Mouse (Mus musculus) neural tube, embryonic 15.5 days (tissue): ENCODE data around the gene Fcer2a. TPM values are rescaled to one million over a fixed set of nuclear protein-coding genes. Genes with fewer than 3 reads are reported as not detected.

Experiments
- ATAC-seq: fragments of 200-750 bp; cut with Nextera tagmentation; 2 replicates; pipeline ENCODE4 v1.8.0; 2017; ENCODE audit warnings: mild to moderate bottlenecking, moderate TSS enrichment, moderate library complexity; ENCODE audit not compliant: low FRiP score
- H3K27ac ChIP-seq: fragments of 300-500 bp; sonication (generic); replicated peaks from 2 replicates; pipeline ENCODE4 v1.5.1; 2015; ENCODE audit warnings: mild to moderate bottlenecking, inconsistent platforms
- H3K27me3 ChIP-seq: fragments of 300-500 bp; sonication (generic); replicated peaks from 2 replicates; pipeline ENCODE4 v1.6.1; 2015; ENCODE audit warnings: inconsistent platforms
- H3K36me3 ChIP-seq: fragments of 300-500 bp; sonication (generic); 2 replicates; pipeline ENCODE4 v1.6.1; 2015; ENCODE audit warnings: inconsistent platforms
- H3K4me1 ChIP-seq: fragments of 300-500 bp; sonication (generic); 2 replicates; pipeline ENCODE4 v1.6.1; 2015; ENCODE audit warnings: inconsistent platforms
- H3K4me2 ChIP-seq: fragments of 300-500 bp; sonication (generic); 2 replicates; pipeline ENCODE4 v1.6.1; 2015; ENCODE audit warnings: inconsistent platforms, mild to moderate bottlenecking, moderate library complexity
- H3K4me3 ChIP-seq: fragments of 300-500 bp; sonication (generic); replicated peaks from 2 replicates; pipeline ENCODE4 v1.5.1; 2015; ENCODE audit warnings: mild to moderate bottlenecking, inconsistent platforms
- H3K9ac ChIP-seq: fragments of 300-500 bp; sonication (generic); replicated peaks from 2 replicates; pipeline ENCODE4 v1.6.1; 2015; ENCODE audit warnings: mild to moderate bottlenecking, inconsistent platforms
- H3K9me3 ChIP-seq: fragments of 300-500 bp; sonication (generic); replicated peaks from 2 replicates; pipeline ENCODE4 v1.6.1; 2016; ENCODE audit warnings: inconsistent platforms
- WGBS: fragments of 180-500 bp; shearing (Covaris S2); methylation state at CpG from one replicate; pipeline ENCODE4 v1.1.7; 2015; ENCODE audit warnings: mixed read lengths; 5-methylcytosine and 5-hydroxymethylcytosine counted together
- polyA plus RNA-seq: library from polyadenylated mRNA; unstranded; fragments of >200 nt; fragmentation: Nextera tagmentation; extraction: Ambion mirVana; gene quantifications from 2 replicates; pipeline ENCODE4 v1.2.1, GENCODE M21; 2015

The Fcer2a gene
- polyA plus RNA-seq, 1 experiment from 2014 or later: 0.35 TPM

GRCm38 (mm10) chr8:3701491-3701890 lies 7.5 kb upstream of the Fcer2a start:
- Histone ChIP-seq H3K4me3 (no peak overlapping the region), H3K9ac (no peak overlapping the region), H3K36me3 (no peaks in the 10 kb centered on the region), H3K4me2 (no peak overlapping the region), H3K27me3 (no peaks in the 10 kb centered on the region), H3K27ac (no peak overlapping the region), H3K9me3 (no peaks in the 10 kb centered on the region), H3K4me1 (no peaks in the 10 kb centered on the region)
- 92% methylated on average over 1 of the region's 1 CpGs for WGBS
- no peak for ATAC-seq

- Histone ChIP-seq H3K36me3 (no peaks in the 10 kb centered on the region), H3K9ac (no peak overlapping the region), H3K27ac (no peak overlapping the region), H3K27me3 (no peaks in the 10 kb centered on the region), H3K4me3 (no peak overlapping the region), H3K4me2 (no peak overlapping the region), H3K4me1 (no peaks in the 10 kb centered on the region), H3K9me3 (no peaks in the 10 kb centered on the region)
- ATAC-seq: no peak
- 88% methylated on average over 3 of the region's 3 CpGs for WGBS
Observed at GRCm38 (mm10) chr8:3690774-3691173, 3.2 kb downstream of the Fcer2a start.

DNA sequence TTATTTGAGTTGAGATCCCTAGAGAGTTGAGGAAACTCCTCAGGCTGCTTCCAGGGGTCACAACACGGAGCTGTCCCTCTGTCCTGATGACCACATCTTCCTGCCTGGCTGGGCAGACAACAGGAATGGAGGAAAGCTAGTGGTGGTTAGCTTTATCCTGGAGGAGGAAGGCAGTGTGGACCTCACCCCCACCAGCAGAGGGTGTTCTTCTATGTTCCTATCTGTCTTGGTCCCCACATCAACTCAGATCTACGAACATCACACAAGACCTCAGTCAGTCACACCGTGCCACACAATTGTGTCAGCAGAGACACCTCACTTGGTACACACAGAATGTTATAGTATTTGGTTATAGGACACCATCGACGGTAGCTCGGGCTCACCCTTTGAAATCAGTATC lies 6.4 kb downstream of the Fcer2a start:
- 76% methylated on average over 6 of the region's 6 CpGs for WGBS
- H3K4me1 ChIP-seq: no peaks in the 10 kb centered on the region
- H3K4me3 ChIP-seq: no peak overlapping the region
- H3K27ac ChIP-seq: no peak overlapping the region
- no peak overlapping the region for H3K4me2 ChIP-seq
- ATAC-seq: no peak
- no peaks in the 10 kb centered on the region for H3K36me3 ChIP-seq
- H3K27me3 ChIP-seq: no peaks in the 10 kb centered on the region
- no peak overlapping the region for H3K9ac ChIP-seq
- H3K9me3 ChIP-seq: no peaks in the 10 kb centered on the region

DNA sequence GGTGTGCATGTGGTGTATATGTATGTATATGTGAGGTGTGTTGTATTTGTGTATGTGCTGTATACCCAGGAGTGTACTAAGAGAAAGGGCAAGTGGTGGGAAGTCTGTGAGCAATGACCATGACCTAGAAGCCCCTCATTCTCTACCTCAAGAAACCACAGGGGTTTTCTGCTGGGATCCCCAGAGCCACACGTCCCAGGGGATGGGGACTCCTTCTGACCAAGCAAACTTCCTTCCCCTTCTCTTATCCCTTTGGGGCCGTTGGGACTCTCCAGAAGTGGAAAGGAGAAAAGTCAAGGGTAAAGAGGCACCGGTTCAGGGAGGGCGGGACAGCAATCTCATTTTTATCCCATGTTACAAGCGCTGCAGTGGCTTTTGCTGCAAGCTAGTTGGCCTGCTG lies 8.6 kb downstream of the Fcer2a start:
- Histone ChIP-seq H3K27me3 (no peaks in the 10 kb centered on the region), H3K9ac (no peak overlapping the region), H3K9me3 (no peaks in the 10 kb centered on the region), H3K4me1 (peaks cover 3% of the 10 kb centered on the region), H3K36me3 (peaks cover 18% of the 10 kb centered on the region), H3K4me3 (no peak overlapping the region), H3K27ac (no peak overlapping the region), H3K4me2 (no peak overlapping the region)
- 65% methylated on average over 5 of the region's 5 CpGs for WGBS
- no peak for ATAC-seq

GRCm38 (mm10) chr8:3684530-3684929 lies 9.4 kb downstream of the Fcer2a start:
- Histone ChIP-seq H3K4me1 (peaks cover 11% of the 10 kb centered on the region), H3K4me2 (no peak overlapping the region), H3K36me3 (peaks cover 27% of the 10 kb centered on the region), H3K27ac (no peak overlapping the region), H3K27me3 (no peaks in the 10 kb centered on the region), H3K9me3 (no peaks in the 10 kb centered on the region), H3K9ac (no peak overlapping the region), H3K4me3 (no peak overlapping the region)
- ATAC-seq: peak; percentile 22; the same call in 1 of the 2 replicates

GRCm38 (mm10) chr8:3683408-3684176 lies 10.4 kb downstream of the Fcer2a start:
- no peak for ATAC-seq
- H3K4me1 ChIP-seq: peaks cover 12% of the 10 kb centered on the region

GRCm38 (mm10) chr8:3682435-3682834 lies 11.5 kb downstream of the Fcer2a start:
- peaks cover 37% of the 10 kb centered on the region for H3K36me3 ChIP-seq
- 89% methylated on average over 5 of the region's 5 CpGs for WGBS
- peaks cover 23% of the 10 kb centered on the region for H3K4me1 ChIP-seq
- H3K9ac ChIP-seq: no peak overlapping the region
- H3K9me3 ChIP-seq: no peaks in the 10 kb centered on the region
- H3K27ac ChIP-seq: no peak overlapping the region
- ATAC-seq: no peak
- no peak overlapping the region for H3K4me2 ChIP-seq
- H3K27me3 ChIP-seq: no peaks in the 10 kb centered on the region
- no peak overlapping the region for H3K4me3 ChIP-seq

More at GRCm38 (mm10) chr8:3683408-3684176, 10.4 kb downstream of the Fcer2a start:
- Histone ChIP-seq H3K9ac (no peak overlapping the region), H3K4me3 (no peak overlapping the region), H3K27ac (no peak overlapping the region), H3K27me3 (no peaks in the 10 kb centered on the region), H3K36me3 (peaks cover 36% of the 10 kb centered on the region), H3K9me3 (no peaks in the 10 kb centered on the region), H3K4me2 (no peak overlapping the region)
- whole genome bisulfite sequencing: 78% methylated on average over 6 of the region's 6 CpGs

- Histone ChIP-seq H3K4me1 (peaks cover 32% of the 10 kb centered on the region), H3K36me3 (peaks cover 37% of the 10 kb centered on the region), H3K27ac (no peak overlapping the region), H3K4me3 (no peak overlapping the region), H3K4me2 (no peak overlapping the region), H3K9me3 (no peaks in the 10 kb centered on the region), H3K9ac (no peak overlapping the region), H3K27me3 (no peaks in the 10 kb centered on the region)
- ATAC-seq: no peak
- 92% methylated on average over 5 of the region's 5 CpGs for WGBS
Observed at GRCm38 (mm10) chr8:3679656-3680055, 14.3 kb downstream of the Fcer2a start.

DNA sequence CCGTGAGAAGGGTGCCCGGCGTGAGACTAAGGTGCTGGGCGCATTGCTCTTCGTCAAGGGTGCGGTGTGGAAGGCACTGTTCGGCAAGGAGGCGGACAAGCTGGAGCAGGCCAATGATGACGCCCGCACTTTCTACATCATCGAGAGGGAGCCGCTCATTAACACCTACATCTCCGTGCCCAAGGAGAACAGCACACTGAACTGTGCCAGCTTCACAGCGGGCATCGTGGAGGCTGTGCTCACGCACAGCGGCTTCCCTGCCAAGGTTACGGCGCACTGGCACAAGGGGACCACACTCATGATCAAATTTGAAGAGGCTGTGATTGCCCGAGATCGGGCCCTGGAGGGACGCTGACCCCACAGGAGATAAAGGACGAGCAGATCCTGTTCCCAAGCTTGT lies 14.7 kb downstream of the Fcer2a start:
- Histone ChIP-seq H3K4me2 (no peak overlapping the region), H3K27me3 (no peaks in the 10 kb centered on the region), H3K4me3 (no peak overlapping the region), H3K27ac (no peak overlapping the region), H3K9ac (no peak overlapping the region), H3K4me1 (peaks cover 32% of the 10 kb centered on the region), H3K9me3 (no peaks in the 10 kb centered on the region), H3K36me3 (peaks cover 37% of the 10 kb centered on the region)
- 95% methylated on average over 23 of the region's 23 CpGs for WGBS
- ATAC-seq: no peak

- H3K9me3 ChIP-seq: no peaks in the 10 kb centered on the region
- H3K36me3 ChIP-seq: peaks cover 37% of the 10 kb centered on the region
- no peak overlapping the region for H3K9ac ChIP-seq
- WGBS: 96% methylated on average over 23 of the region's 23 CpGs
- H3K27me3 ChIP-seq: no peaks in the 10 kb centered on the region
- H3K4me1 ChIP-seq: peaks cover 32% of the 10 kb centered on the region
- no peak overlapping the region for H3K27ac ChIP-seq
- no peak overlapping the region for H3K4me2 ChIP-seq
- no peak overlapping the region for H3K4me3 ChIP-seq
- no peak for ATAC-seq
Observed at GRCm38 (mm10) chr8:3678831-3679230, 15.1 kb downstream of the Fcer2a start.

DNA sequence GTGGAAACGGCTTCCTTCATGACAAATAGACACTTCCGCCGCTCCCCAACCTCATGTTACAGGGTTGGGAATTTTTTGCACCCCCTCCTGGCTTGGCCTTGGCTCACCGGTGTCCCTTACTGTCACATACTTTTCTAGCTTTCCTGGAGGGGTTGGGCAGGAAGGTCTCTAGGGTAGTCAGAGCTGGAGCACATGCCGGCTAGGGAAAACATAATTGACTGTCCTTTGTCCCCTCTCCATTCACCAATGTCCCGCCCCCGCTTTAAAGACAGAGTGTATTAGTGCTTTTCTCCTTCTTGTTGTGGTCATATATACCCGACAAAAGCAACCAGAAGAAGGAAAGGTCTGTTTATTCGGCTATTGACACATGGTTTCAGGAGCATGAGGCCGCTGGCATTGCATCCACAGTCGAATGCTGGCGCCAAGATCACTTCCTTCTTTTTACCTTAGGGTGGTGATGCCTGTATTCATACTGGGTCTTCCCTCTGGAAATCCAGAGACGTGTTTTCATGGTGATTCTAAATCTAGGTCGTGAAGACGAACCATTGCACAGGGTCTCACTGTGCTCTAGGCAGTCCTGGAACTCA lies 16.9 kb downstream of the Fcer2a start:
- Histone ChIP-seq H3K4me3 (peak overlapping the region; percentile 91), H3K9ac (peak overlapping the region; percentile 98), H3K27me3 (no peaks in the 10 kb centered on the region), H3K27ac (peak overlapping the region; percentile 89), H3K36me3 (peaks cover 35% of the 10 kb centered on the region), H3K4me2 (peak overlapping the region; percentile 86), H3K4me1 (peaks cover 38% of the 10 kb centered on the region), H3K9me3 (no peaks in the 10 kb centered on the region)
- ATAC-seq: peak; percentile 6
- 5% methylated on average over 15 of the region's 15 CpGs for WGBS
